Mouse (Mus musculus) liver, adult 2 months (tissue): ENCODE data around the gene Rap1gds1. TPM values are rescaled to one million over a fixed set of nuclear protein-coding genes. Genes with fewer than 3 reads are reported as not detected.

Experiments
- DNase-seq: peaks from one replicate; pipeline ENCODE4 v3.0.0-alpha.2; 2011; ENCODE audit warnings: low read depth, low spot score; ENCODE audit errors: extremely low read depth
- H3K27ac ChIP-seq: fragments of 200-500 bp; replicated peaks from 2 replicates; pipeline ENCODE4 v1.5.1; 2012; ENCODE audit warnings: low read depth, mild to moderate bottlenecking, control low read depth, inconsistent platforms, low read length; ENCODE audit not compliant: insufficient read depth
- H3K27me3 ChIP-seq: fragments of 200-500 bp; 2 replicates; pipeline ENCODE4 v1.6.1; 2012; ENCODE audit warnings: mild to moderate bottlenecking, moderate library complexity, low read length, inconsistent platforms; ENCODE audit not compliant: control insufficient read depth, insufficient read depth
- H3K36me3 ChIP-seq: fragments of 200-500 bp; 2 replicates; pipeline ENCODE4 v1.6.1; 2012; ENCODE audit warnings: low read length, inconsistent platforms; ENCODE audit not compliant: control insufficient read depth, insufficient read depth
- H3K4me1 ChIP-seq: fragments of 200-500 bp; 2 replicates; pipeline ENCODE4 v1.6.1; 2011; ENCODE audit warnings: low read length; ENCODE audit not compliant: control insufficient read depth, insufficient read depth
- H3K4me3 ChIP-seq: fragments of 200-500 bp; 2 replicates; pipeline ENCODE4 v1.5.1; 2011; ENCODE audit warnings: low read depth, mild to moderate bottlenecking, control low read depth, low read length, moderate library complexity; ENCODE audit not compliant: insufficient read depth
- H3K79me2 ChIP-seq: fragments of 200-500 bp; 2 replicates; pipeline ENCODE4 v1.6.1; 2012; ENCODE audit warnings: inconsistent platforms, mild to moderate bottlenecking, low read length, moderate library complexity; ENCODE audit not compliant: control insufficient read depth, insufficient read depth
- H3K9ac ChIP-seq: fragments of 200-500 bp; 2 replicates; pipeline ENCODE4 v1.6.1; 2012; ENCODE audit warnings: low read depth, mild to moderate bottlenecking, control low read depth, inconsistent platforms, low read length
- CTCF ChIP-seq: fragments of 200-500 bp; IDR thresholded peaks from 2 replicates; pipeline ENCODE4 v1.5.1; 2011; ENCODE audit warnings: low read depth, low read length, control low read depth
- POLR2A ChIP-seq: fragments of 200-500 bp; IDR thresholded peaks from 2 replicates; pipeline ENCODE4 v1.6.1; 2011; ENCODE audit warnings: low read length, control low read depth; ENCODE audit not compliant: insufficient read depth; ENCODE audit errors: extremely low read depth
- WGBS: fragments of 180-500 bp; shearing (Covaris S2); methylation state at CpG from one replicate; pipeline ENCODE4 v1.1.7; 2018; 5-methylcytosine and 5-hydroxymethylcytosine counted together
- polyA plus RNA-seq: library from polyadenylated mRNA; depleted of rRNA; stranded (reverse); fragments of >200 nt; gene quantifications from 2 replicates; pipeline ENCODE4 v1.2.3, GENCODE M21; 2012
- total RNA-seq: library from RNA; depleted of rRNA; stranded (reverse); fragments of >200 nt; gene quantifications from 2 replicates; pipeline ENCODE4 v1.2.3, GENCODE M21; 2014

The Rap1gds1 gene
- total and polyA plus RNA-seq, 2 experiments, result 6.7 to 13.9 TPM

GRCm38 (mm10) chr3:139103914-139104313, 28.9 kb upstream of the Rap1gds1 start:
- 89% methylated on average over 2 of the region's 2 CpGs for WGBS
- Histone ChIP-seq H3K9ac (no peak overlapping the region), H3K36me3 (no peaks in the 10 kb centered on the region), H3K27me3 (no peaks in the 10 kb centered on the region), H3K4me3 (no peak overlapping the region), H3K27ac (no peak overlapping the region), H3K79me2 (no peaks in the 10 kb centered on the region), H3K4me1 (no peaks in the 10 kb centered on the region)
- TF ChIP-seq POLR2A (no peak), CTCF (no peak)
- DNase-seq, result no peak

- WGBS, result 68% methylated on average over 3 of the region's 3 CpGs
Observed at GRCm38 (mm10) chr3:139103346-139103745, 28.3 kb upstream of the Rap1gds1 start.

GRCm38 (mm10) chr3:139101941-139102340, 26.9 kb upstream of the Rap1gds1 start:
- no peaks in the 10 kb centered on the region for H3K79me2 ChIP-seq
- H3K27ac ChIP-seq, result no peak overlapping the region
- no peak for DNase-seq
- TF ChIP-seq POLR2A (no peak), CTCF (no peak)
- H3K9ac ChIP-seq, result no peak overlapping the region
- H3K4me3 ChIP-seq, result no peak overlapping the region
- 77% methylated on average over 1 of the region's 1 CpGs for whole genome bisulfite sequencing
- no peaks in the 10 kb centered on the region for H3K4me1 ChIP-seq
- no peaks in the 10 kb centered on the region for H3K27me3 ChIP-seq
- H3K36me3 ChIP-seq, result no peaks in the 10 kb centered on the region

More at GRCm38 (mm10) chr3:139103346-139103745, 28.3 kb upstream of the Rap1gds1 start:
- H3K79me2 ChIP-seq, result no peaks in the 10 kb centered on the region
- DNase-seq, result no peak
- H3K27ac ChIP-seq, result no peak overlapping the region
- TF ChIP-seq POLR2A, result no peak
- no peak for TF ChIP-seq CTCF
- no peaks in the 10 kb centered on the region for H3K4me1 ChIP-seq
- H3K9ac ChIP-seq, result no peak overlapping the region
- no peaks in the 10 kb centered on the region for H3K27me3 ChIP-seq
- H3K4me3 ChIP-seq, result no peak overlapping the region
- no peaks in the 10 kb centered on the region for H3K36me3 ChIP-seq

GRCm38 (mm10) chr3:139099284-139099683, 24.3 kb upstream of the Rap1gds1 start:
- H3K27me3 ChIP-seq, result no peaks in the 10 kb centered on the region
- H3K36me3 ChIP-seq, result no peaks in the 10 kb centered on the region
- H3K4me1 ChIP-seq, result no peaks in the 10 kb centered on the region
- no peak overlapping the region for H3K9ac ChIP-seq
- H3K79me2 ChIP-seq, result no peaks in the 10 kb centered on the region
- H3K27ac ChIP-seq, result no peak overlapping the region
- 92% methylated on average over 5 of the region's 5 CpGs for WGBS
- H3K4me3 ChIP-seq, result no peak overlapping the region
- no peak for TF ChIP-seq POLR2A
- TF ChIP-seq CTCF, result no peak
- DNase-seq, result peak; percentile 4

GRCm38 (mm10) chr3:139095894-139096293, 20.9 kb upstream of the Rap1gds1 start:
- H3K9ac ChIP-seq, result no peak overlapping the region
- no peaks in the 10 kb centered on the region for H3K79me2 ChIP-seq
- WGBS, result 91% methylated on average over 7 of the region's 7 CpGs
- H3K4me1 ChIP-seq, result no peaks in the 10 kb centered on the region
- no peak for TF ChIP-seq CTCF
- TF ChIP-seq POLR2A, result no peak
- H3K27ac ChIP-seq, result no peak overlapping the region
- H3K4me3 ChIP-seq, result no peak overlapping the region
- DNase-seq, result no peak
- H3K36me3 ChIP-seq, result no peaks in the 10 kb centered on the region
- no peaks in the 10 kb centered on the region for H3K27me3 ChIP-seq

DNA sequence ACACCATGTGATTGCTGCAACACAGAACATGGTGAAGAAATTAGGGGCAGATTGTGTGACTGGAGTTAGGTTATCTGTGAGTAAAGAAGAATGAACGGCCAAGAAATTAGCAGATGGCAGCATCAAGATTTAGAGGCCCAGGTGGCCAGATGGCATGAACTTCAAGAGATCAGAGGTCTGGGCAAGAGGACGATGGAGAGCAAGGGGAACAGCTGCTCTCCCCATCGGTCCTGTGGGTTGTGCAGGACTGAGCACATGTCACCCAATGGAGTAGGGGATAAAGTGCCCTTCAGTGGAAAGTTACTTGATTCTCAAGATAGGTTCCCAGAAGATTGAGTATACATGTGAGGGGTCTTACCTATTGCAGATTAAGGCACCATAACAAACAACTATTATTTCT, 13.5 kb upstream of the Rap1gds1 start:
- 89% methylated on average over 3 of the region's 3 CpGs for WGBS
- H3K9ac ChIP-seq, result no peak overlapping the region
- DNase-seq, result no peak
- H3K4me1 ChIP-seq, result no peaks in the 10 kb centered on the region
- H3K4me3 ChIP-seq, result no peak overlapping the region
- H3K27ac ChIP-seq, result no peak overlapping the region
- H3K27me3 ChIP-seq, result no peaks in the 10 kb centered on the region
- H3K36me3 ChIP-seq, result no peaks in the 10 kb centered on the region
- no peaks in the 10 kb centered on the region for H3K79me2 ChIP-seq
- TF ChIP-seq POLR2A (no peak), CTCF (no peak)
